Mouse (Mus musculus) left cerebral cortex, postnatal 14 days (tissue): ENCODE measurements around the gene L1td1. TPM values are rescaled to one million over a fixed set of nuclear protein-coding genes. Genes with fewer than 3 reads are reported as not detected.

ENCODE experiments used
- total RNA-seq, 2 experiments: library from RNA; stranded (reverse); gene quantifications; 2 replicates each; pipeline ENCODE4 v1.2.3; 2021

Gene L1td1
- total RNA-seq, 2 experiments from 2014 or later: 0.33 TPM; not detected in 1

Other genes starting within 250 kb of the L1td1 start
- 1 to 10 TPM; 2.6 to 2.8 TPM for gene Kank4, start 90.8 kb downstream of the L1td1 start, total RNA-seq
- not detected for gene I0C0044D17Rik, start 97.1 kb downstream of the L1td1 start, total RNA-seq
- 10 to 100 TPM; 13.6 to 20.5 TPM for gene Usp1, start 197.1 kb downstream of the L1td1 start, total RNA-seq